Mouse (Mus musculus): Measurements from ENCODE around the gene Myh11.

Myh11 gene

GRCm38 (mm10) chr16:14291223-14291622 is at the start of gene Myh11:
Gene Myh11, minus strand, starts transcription at chr16:14291372.
- in situ Hi-C loops (cut with MboI; ENCODE audit: low sequenced_read_pairs), result no loop called here

DNA sequence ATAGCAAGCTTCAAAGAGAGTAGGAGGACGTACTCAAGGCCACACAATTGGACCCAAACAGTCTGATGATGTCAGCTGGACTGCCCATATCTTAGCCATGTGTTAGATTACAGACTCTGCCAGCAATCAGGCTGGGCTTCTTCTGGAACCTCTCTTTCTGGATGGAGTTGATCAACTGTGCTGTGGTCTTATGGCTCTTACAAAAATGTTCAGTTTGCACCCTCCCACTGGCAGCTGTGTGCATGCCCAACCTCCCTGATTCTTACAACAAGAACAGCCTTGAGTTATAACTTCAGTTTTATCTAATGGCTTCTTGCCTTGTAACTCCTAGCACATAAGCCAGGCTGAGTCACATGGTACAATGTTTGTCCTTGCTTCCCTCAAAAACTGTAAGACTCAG is 37.0 kb upstream of the Myh11 start:
- in situ Hi-C loops (cut with MboI; ENCODE audit: low sequenced_read_pairs), result no loop called here

DNA sequence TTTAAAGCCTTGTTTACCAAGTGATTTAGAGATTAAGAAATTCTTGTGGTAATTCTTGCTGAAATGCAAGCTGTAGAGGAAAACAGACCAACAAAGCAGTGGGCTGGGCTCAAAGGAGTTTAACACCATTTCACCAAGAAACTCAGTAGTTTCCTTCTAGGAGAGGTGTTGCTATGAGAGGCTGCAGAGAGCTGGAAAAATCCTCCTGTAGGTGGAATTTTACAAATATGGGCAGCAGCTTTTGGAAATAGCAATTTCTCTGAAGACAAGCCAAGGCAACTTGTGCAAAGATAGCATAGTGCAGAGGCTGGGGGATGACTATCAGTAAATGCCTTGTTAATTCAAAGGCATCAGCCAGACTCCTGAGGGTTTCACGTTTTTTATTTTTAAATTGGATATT is 29.3 kb upstream of the Myh11 start:
- in situ Hi-C loops (cut with MboI; ENCODE audit: low sequenced_read_pairs), result no loop called here

DNA sequence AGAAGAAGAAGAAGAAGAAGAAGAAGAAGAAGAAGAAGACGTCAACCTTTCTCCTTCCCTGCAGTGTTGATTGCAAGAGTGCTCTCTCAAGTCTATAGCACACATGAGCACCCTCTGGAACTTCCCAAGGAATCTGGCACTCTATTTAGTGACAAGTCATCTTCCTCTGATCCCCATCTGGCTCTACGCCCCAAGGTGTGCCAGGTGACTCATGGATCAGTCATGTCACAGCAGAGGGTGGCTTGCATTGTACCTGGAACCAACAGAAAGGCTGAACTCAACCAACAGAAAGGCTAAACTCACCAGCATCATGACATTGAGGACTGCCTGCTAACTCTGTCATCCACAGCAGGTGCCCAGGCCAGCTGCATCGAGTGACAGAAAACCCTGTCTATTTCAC is 28.5 kb upstream of the Myh11 start:
- in situ Hi-C loops (cut with MboI; ENCODE audit: low sequenced_read_pairs), result no loop called here

- in situ Hi-C loops (cut with MboI; ENCODE audit: low sequenced_read_pairs), result no loop called here
Observed at GRCm38 (mm10) chr16:14316884-14317876, 26.0 kb upstream of the Myh11 start, which contains the start of gene Fopnl. Gene Fopnl, minus strand, starts transcription at chr16:14317405.

DNA sequence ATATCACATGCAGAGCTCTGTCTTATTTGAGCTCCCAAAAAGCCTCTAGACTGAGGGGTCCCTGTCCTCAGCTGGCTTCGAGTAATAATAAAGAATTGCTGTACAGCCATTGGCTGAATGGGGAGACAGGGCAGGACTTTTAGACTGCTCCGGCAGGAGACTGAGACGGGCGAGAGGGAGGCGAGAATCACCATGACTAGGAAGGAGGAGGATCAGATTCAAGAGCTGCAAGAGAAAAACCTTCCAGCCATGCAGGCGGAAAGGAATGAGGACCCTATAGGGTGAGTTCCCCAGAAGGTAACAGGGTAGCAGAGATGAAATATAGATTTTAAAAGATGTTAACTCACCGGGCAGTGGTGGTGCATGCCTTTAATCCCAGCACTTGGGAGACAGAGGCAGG is 21.7 kb upstream of the Myh11 start:
- in situ Hi-C loops (cut with MboI; ENCODE audit: low sequenced_read_pairs), result no loop called here

- in situ Hi-C loops (cut with MboI; ENCODE audit: low sequenced_read_pairs), result no loop called here
Observed at GRCm38 (mm10) chr16:14311371-14311770, 20.2 kb upstream of the Myh11 start.

DNA sequence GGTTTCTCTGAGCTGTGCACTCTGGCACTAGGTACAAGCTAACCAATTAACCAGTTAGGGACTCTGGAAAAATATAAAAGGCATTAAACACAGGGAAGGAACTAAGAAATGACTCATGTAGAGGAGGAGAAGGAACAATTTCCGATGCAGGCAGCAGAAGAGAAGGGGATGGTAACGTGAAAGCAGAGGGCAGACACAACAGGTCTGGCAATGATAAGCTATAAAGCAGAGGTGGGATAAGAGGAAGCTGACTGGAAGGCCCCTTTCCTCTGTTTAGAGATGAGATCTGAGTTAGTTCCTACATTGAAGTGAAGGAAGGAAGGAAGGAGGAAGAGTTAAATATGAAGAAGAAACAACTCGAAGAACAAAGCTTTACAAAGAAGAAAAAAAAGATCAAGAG is 18.7 kb upstream of the Myh11 start:
- in situ Hi-C loops (cut with MboI; ENCODE audit: low sequenced_read_pairs), result no loop called here

- in situ Hi-C loops (cut with MboI; ENCODE audit: low sequenced_read_pairs), result no loop called here
Observed at GRCm38 (mm10) chr16:14308245-14309073, 17.3 kb upstream of the Myh11 start.

DNA sequence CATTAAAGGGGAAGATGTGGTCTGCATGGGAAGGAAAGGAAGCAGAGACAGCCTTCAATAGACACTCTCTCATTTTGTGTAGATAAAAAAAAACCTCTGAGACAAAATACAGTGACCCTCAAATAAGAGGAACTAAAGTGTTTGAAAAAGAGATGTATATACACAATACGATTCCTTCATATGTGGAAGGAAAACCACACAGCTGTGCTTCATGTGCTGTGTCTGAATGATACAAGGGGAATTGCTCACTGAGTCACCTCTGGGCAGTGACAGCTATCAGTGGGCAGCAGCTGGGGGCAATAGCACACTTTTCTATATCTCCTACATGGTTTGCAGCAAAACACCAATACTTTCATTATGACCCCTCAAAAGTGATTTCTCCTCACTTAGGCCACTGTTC is 16.2 kb upstream of the Myh11 start:
- in situ Hi-C loops (cut with MboI; ENCODE audit: low sequenced_read_pairs), result no loop called here

DNA sequence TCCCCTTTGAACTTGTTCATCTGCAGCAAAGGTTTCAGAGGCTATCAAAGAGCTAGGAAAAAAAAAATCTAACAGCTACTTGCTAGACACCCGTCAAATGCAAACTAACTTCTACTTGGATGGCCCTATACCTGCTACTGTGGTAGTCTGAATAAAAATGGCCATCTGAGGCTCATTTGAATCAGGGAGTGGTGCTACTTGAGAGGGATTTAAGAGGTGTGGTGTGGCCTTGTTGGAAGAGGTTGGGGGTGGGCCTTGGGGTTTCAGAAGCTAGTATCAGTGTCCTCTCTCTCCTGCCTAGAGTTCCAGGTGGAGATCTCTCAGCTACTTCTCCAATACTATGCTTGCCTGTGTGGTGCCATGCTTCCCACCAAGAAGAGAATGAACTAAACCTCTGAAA is 15.3 kb upstream of the Myh11 start:
- in situ Hi-C loops (cut with MboI; ENCODE audit: low sequenced_read_pairs), result no loop called here

- in situ Hi-C loops (cut with MboI; ENCODE audit: low sequenced_read_pairs), result no loop called here
Observed at GRCm38 (mm10) chr16:14304791-14305190, 13.6 kb upstream of the Myh11 start.

DNA sequence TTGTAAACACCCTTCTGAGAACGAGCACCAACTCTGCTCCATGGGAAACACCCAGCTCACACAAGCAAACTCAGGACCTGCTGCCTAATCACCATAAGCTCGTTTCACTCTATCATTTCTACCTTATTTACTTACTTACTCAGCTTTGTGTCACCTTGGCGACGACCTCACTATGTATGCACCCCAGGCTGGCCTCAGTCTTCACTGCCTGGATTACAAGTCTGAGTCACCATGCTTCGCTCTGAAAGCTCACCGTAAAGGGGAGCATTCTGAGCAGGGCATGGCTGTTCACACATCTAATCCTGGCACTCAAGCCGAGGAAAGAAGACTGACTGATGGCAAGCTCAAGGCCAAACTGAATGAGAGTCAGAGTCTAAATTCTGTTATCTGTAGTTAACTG is 12.5 kb upstream of the Myh11 start:
- in situ Hi-C loops (cut with MboI; ENCODE audit: low sequenced_read_pairs), result no loop called here

DNA sequence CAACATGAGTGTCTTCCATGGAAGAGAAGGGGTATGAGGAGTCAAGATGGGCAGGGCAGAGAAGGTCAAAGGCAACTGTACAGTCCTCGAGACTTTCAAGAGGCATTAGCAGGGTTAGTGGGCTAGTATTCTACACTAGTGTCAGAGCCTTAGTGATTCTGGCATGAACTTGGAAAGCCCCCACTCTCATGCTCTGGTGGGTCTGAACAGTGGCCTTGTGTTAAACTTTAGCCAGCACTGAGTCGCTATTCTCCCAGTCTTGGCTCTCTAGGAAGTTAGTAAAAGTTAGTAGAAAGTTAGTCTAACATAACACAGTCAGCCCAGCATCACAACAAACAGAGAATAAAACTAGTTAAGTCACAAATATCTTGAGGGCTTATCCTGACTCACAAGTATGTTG is 12.0 kb upstream of the Myh11 start:
- in situ Hi-C loops (cut with MboI; ENCODE audit: low sequenced_read_pairs), result no loop called here

DNA sequence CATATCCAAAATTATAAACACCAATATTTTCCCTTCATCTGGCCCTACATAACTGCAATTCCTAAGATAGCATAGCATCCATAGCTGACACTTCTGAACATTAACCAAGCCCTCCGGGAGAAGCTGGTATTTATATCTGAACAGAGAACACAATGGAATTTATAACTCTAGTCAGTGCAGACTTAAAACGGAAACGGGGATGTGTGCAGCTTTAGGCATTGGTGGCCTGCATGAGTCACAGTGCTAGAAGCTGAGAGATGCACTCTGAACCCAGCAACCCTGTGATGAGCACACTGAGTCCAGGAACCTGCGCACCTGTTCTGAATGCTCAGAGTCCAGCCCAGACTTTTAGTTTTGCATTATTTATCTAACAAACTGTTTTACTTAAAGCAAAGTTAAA is 7.3 kb upstream of the Myh11 start:
- in situ Hi-C loops (cut with MboI; ENCODE audit: low sequenced_read_pairs), result no loop called here

DNA sequence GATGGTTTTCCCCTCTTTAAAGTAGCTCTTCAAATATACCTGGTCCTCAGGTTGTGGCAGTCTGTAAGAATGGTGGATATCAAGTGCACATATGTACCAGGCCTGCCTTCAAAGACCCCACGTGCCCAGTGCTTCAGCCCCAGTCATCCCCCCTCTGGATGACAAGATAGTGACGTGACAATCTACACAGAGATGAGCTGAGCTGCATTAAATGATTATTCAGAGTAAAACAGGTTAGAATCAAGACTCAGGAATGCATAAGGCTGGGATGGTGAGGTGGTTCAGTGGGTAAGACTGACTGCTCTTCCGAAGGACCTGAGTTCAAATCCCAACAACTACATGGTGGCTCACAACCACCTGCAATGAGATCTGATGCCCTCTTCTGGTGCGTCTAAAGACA is 6.6 kb upstream of the Myh11 start:
- in situ Hi-C loops (cut with MboI; ENCODE audit: low sequenced_read_pairs), result no loop called here

DNA sequence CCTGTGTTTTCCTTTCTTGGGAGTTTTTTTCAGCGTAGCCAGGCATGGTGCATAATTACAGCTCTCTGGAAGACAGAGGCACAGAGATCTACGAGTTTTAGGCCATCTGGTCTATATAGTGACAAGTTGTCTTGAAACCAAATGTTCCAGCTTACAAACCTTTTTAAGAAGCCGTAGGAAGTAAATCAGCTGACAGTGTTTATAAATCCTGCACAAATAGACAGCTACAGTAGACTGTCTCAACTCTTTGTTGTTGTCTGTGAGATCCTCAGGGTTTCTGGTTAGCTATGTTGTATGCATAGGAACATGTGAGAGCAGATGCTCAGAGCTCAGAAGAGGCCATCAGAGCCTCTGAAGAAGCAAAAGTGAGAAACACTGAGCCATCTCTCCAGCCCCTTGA is 6.0 kb upstream of the Myh11 start:
- in situ Hi-C loops (cut with MboI; ENCODE audit: low sequenced_read_pairs), result no loop called here

- in situ Hi-C loops (cut with MboI; ENCODE audit: low sequenced_read_pairs), result no loop called here
Observed at GRCm38 (mm10) chr16:14296544-14297124, 5.5 kb upstream of the Myh11 start.

DNA sequence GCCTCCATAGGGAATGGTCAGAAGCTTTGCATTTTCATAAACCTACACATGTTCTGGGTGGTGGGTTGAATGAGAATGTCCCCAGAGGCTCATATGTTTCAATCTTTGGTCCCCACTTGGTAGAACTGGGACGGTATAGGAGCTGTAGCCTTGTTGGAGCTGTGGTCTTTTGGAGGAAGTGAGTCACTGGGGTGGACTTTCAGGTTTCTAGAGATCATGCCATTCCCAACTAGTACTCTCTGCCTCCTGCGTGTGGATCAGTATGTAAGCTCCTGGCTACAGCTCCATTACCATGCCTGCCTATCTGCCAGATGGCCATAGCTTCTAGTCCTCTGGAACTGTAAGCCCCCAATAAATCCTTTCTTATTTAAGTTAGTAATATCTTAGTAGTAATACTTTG is 4.1 kb upstream of the Myh11 start:
- in situ Hi-C loops (cut with MboI; ENCODE audit: low sequenced_read_pairs), result no loop called here

- in situ Hi-C loops (cut with MboI; ENCODE audit: low sequenced_read_pairs), result no loop called here
Observed at GRCm38 (mm10) chr16:14292205-14293199, 1.3 kb upstream of the Myh11 start.

Measured in CH12F3 (cell line).